Mouse (Mus musculus) heart, adult 2 months (tissue): ENCODE data around the gene Pdzrn3. TPM values are rescaled to one million over a fixed set of nuclear protein-coding genes. Genes with fewer than 3 reads are reported as not detected.
A peak's percentile ranks its signal among the peaks of the same experiment; 100 is the strongest.

Experiments used
- DNase-seq, 2 experiments: peaks; one replicate each; pipeline ENCODE4 v3.0.0; 2021
- H3K27ac ChIP-seq: fragments of 200-600 bp; 2 replicates; pipeline ENCODE4 v1.8.1; 2022
- H3K27me3 ChIP-seq: fragments of 200-500 bp; 2 replicates; pipeline ENCODE4 v1.6.1; 2012; ENCODE audit warnings: mild to moderate bottlenecking, low read length, inconsistent platforms, mixed read lengths; ENCODE audit not compliant: control insufficient read depth, insufficient read depth
- H3K36me3 ChIP-seq: fragments of 200-500 bp; 2 replicates; pipeline ENCODE4 v1.6.1; 2012; ENCODE audit warnings: low read length, inconsistent platforms; ENCODE audit not compliant: control insufficient read depth, insufficient read depth
- H3K4me1 ChIP-seq: fragments of 200-500 bp; 2 replicates; pipeline ENCODE4 v1.6.1; 2011; ENCODE audit warnings: low read length; ENCODE audit not compliant: control insufficient read depth, insufficient read depth
- H3K4me3 ChIP-seq: fragments of 200-600 bp; 2 replicates; pipeline ENCODE4 v1.8.1; 2022
- H3K79me2 ChIP-seq: fragments of 200-500 bp; replicated peaks from 2 replicates; pipeline ENCODE4 v1.6.1; 2012; ENCODE audit warnings: mild to moderate bottlenecking, inconsistent platforms, low read length, moderate library complexity, mixed read lengths; ENCODE audit not compliant: control insufficient read depth, insufficient read depth
- H3K9ac ChIP-seq: fragments of 200-500 bp; 2 replicates; pipeline ENCODE4 v1.6.1; 2012; ENCODE audit warnings: low read depth, mild to moderate bottlenecking, control low read depth, inconsistent platforms, low read length, mixed read lengths
- CTCF ChIP-seq: fragments of 200-600 bp; IDR thresholded peaks from 2 replicates; pipeline ENCODE4 v1.8.1; 2022; ENCODE audit warnings: antibody characterized with exemption, mild to moderate bottlenecking, moderate library complexity
- EP300 ChIP-seq: fragments of 200-500 bp; IDR thresholded peaks from 2 replicates; pipeline ENCODE4 v1.6.1; 2011; ENCODE audit warnings: low read depth, low read length, control low read depth; ENCODE audit not compliant: insufficient read depth
- POLR2A ChIP-seq: fragments of 200-500 bp; IDR thresholded peaks from 2 replicates; pipeline ENCODE4 v1.6.1; 2011; ENCODE audit warnings: mild to moderate bottlenecking, low read depth, low read length, control low read depth; ENCODE audit not compliant: insufficient read depth
- WGBS: fragments of 180-500 bp; shearing (Covaris S2); methylation state at CpG from one replicate; pipeline ENCODE4 v1.1.7; 2018; 5-methylcytosine and 5-hydroxymethylcytosine counted together
- intact Hi-C: fragments of 180-260 bp; cut with DNase I; formaldehyde crosslinking; loops from one replicate; pipeline ENCODE4 v1.15.1; 2025
- polyA plus RNA-seq: library from polyadenylated mRNA; depleted of rRNA; stranded (reverse); fragments of >200 nt; gene quantifications from 2 replicates; pipeline ENCODE4 v1.2.3, GENCODE M21; 2012
- total RNA-seq, 2 experiments: library from RNA; stranded (reverse); gene quantifications; 2 replicates each; pipeline ENCODE4 v1.2.3; 2021

The Pdzrn3 gene
- total and polyA plus RNA-seq, 3 experiments: 19.3 to 32.2 (median 28.7) TPM

DNA sequence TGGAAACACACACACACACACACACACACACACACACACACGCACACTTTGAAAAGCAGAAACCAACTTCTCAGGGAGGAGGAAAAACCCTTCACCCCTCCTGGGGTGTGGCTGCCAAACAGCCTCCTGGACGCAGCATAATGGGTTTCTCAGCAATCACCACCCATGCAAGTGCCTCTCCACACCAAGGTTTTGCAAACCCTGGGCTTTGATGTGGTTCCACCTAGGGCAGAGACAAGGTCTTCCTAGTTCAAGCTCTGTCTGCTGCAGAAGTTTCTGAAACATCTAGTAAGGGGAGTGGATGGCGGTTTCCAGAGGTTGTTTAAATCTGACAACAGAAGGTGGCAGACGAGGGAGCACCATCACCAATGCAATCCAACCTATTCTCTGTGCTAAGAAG is 18.1 kb downstream of the Pdzrn3 start:
- Histone ChIP-seq H3K9ac (no peak overlapping the region), H3K4me3 (no peak overlapping the region), H3K79me2 (no peaks in the 10 kb centered on the region), H3K27me3 (no peaks in the 10 kb centered on the region), H3K27ac (no peak overlapping the region), H3K36me3 (peaks cover 4% of the 10 kb centered on the region; the same call in 1 of the 2 replicates), H3K4me1 (peaks cover 2% of the 10 kb centered on the region)
- intact Hi-C loops: loop anchor here (5.0 kb wide), 1 partner anchor 32 kb away; no protein-coding TSS in a partner anchor
- TF ChIP-seq CTCF (no peak), POLR2A (no peak), EP300 (no peak)
- WGBS: 75% methylated on average over 4 of the region's 4 CpGs
- DNase-seq: no peak

- 58% methylated on average over 1 of the region's 1 CpGs for WGBS
- Histone ChIP-seq H3K27me3 (no peaks in the 10 kb centered on the region), H3K4me1 (peaks cover 7% of the 10 kb centered on the region), H3K36me3 (peaks cover 5% of the 10 kb centered on the region), H3K9ac (no peak overlapping the region), H3K4me3 (no peak overlapping the region), H3K79me2 (no peaks in the 10 kb centered on the region), H3K27ac (peak overlapping the region; percentile 56)
- no peak for DNase-seq
- intact Hi-C loops: no loop called here
- TF ChIP-seq EP300: no peak
- no peak for TF ChIP-seq CTCF
- TF ChIP-seq POLR2A: no peak
These were observed 22.8 kb downstream of the Pdzrn3 start for GRCm38 (mm10) chr6:101354887-101355286.

- H3K36me3 ChIP-seq: peaks cover 5% of the 10 kb centered on the region
- H3K9ac ChIP-seq: no peak overlapping the region
- DNase-seq: peak; percentile 55 to 71
- H3K27me3 ChIP-seq: no peaks in the 10 kb centered on the region
- H3K27ac ChIP-seq: peak overlapping the region; percentile 56
- peaks cover 7% of the 10 kb centered on the region for H3K4me1 ChIP-seq
- TF ChIP-seq POLR2A (no peak), EP300 (no peak), CTCF (no peak)
- no peak overlapping the region for H3K4me3 ChIP-seq
- no peaks in the 10 kb centered on the region for H3K79me2 ChIP-seq
- intact Hi-C loops: no loop called here
- WGBS: 42% methylated on average over 8 of the region's 8 CpGs
These were observed 23.3 kb downstream of the Pdzrn3 start for GRCm38 (mm10) chr6:101354230-101354881.

DNA sequence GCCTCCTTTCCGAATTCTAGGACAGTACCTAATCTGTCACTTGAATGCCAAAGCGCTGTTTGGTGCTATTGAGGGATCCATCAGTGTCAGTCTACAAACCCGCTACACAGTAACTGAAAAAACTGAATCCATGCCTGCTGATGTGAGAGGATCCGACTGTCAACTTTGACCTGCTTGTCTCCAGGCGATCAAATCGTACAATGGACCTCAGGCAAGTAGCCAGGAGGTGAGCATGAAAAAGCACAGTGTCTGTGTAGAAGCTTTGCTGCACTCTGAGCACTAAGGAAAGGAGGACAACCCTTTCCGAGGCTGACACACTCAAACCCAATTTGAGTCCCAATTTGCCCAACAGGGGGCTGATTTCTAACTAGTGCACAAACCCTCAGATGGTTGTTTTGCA is 24.0 kb downstream of the Pdzrn3 start:
- H3K27me3 ChIP-seq: no peaks in the 10 kb centered on the region
- H3K4me1 ChIP-seq: peaks cover 7% of the 10 kb centered on the region
- H3K9ac ChIP-seq: no peak overlapping the region
- no peak for TF ChIP-seq EP300
- no peak for TF ChIP-seq POLR2A
- TF ChIP-seq CTCF: no peak
- no peak for DNase-seq
- H3K79me2 ChIP-seq: no peaks in the 10 kb centered on the region
- peaks cover 5% of the 10 kb centered on the region for H3K36me3 ChIP-seq
- H3K27ac ChIP-seq: no peak overlapping the region
- intact Hi-C loops: no loop called here
- no peak overlapping the region for H3K4me3 ChIP-seq
- 71% methylated on average over 7 of the region's 7 CpGs for WGBS

- no peak overlapping the region for H3K4me3 ChIP-seq
- no peak for DNase-seq
- no peak overlapping the region for H3K9ac ChIP-seq
- no peak overlapping the region for H3K27ac ChIP-seq
- peaks cover 7% of the 10 kb centered on the region for H3K4me1 ChIP-seq
- H3K36me3 ChIP-seq: peaks cover 5% of the 10 kb centered on the region
- 79% methylated on average over 10 of the region's 10 CpGs for WGBS
- intact Hi-C loops: no loop called here
- TF ChIP-seq EP300: no peak
- TF ChIP-seq CTCF: no peak
- no peak for TF ChIP-seq POLR2A
- no peaks in the 10 kb centered on the region for H3K27me3 ChIP-seq
- H3K79me2 ChIP-seq: no peaks in the 10 kb centered on the region
These were observed 25.1 kb downstream of the Pdzrn3 start for GRCm38 (mm10) chr6:101352626-101353025.

- intact Hi-C loops: no loop called here
- 57% methylated on average over 1 of the region's 1 CpGs for WGBS
- TF ChIP-seq EP300 (0 out of 2 replicates have a peak, but pooled peaks have one; percentile 32), CTCF (no peak), POLR2A (no peak)
- Histone ChIP-seq H3K36me3 (peaks cover 5% of the 10 kb centered on the region), H3K4me1 (peaks cover 7% of the 10 kb centered on the region), H3K27me3 (no peaks in the 10 kb centered on the region), H3K4me3 (no peak overlapping the region), H3K79me2 (no peaks in the 10 kb centered on the region), H3K9ac (no peak overlapping the region), H3K27ac (peak overlapping the region; percentile 31)
- DNase-seq: no peak
These were observed 26.6 kb downstream of the Pdzrn3 start for GRCm38 (mm10) chr6:101351100-101351499.
